Mouse (Mus musculus) liver, adult 2 months (tissue): Measurements from ENCODE around the gene Mip. TPM values are rescaled to one million over a fixed set of nuclear protein-coding genes. Genes with fewer than 3 reads are reported as not detected.
A peak's percentile ranks its signal among the peaks of the same experiment; 100 is the strongest.
"Not testable (repeated sequence)": the region's sequence is repeated elsewhere in the genome, so short reads cannot be mapped to it uniquely, and the experiment has no call there.

Experiments used
- DNase-seq: peaks from one replicate; pipeline ENCODE4 v3.0.0-alpha.2; 2011; ENCODE audit warnings: low read depth, low spot score; ENCODE audit errors: extremely low read depth
- H3K27ac ChIP-seq: fragments of 200-500 bp; replicated peaks from 2 replicates; pipeline ENCODE4 v1.5.1; 2012; ENCODE audit warnings: low read depth, mild to moderate bottlenecking, control low read depth, inconsistent platforms, low read length; ENCODE audit not compliant: insufficient read depth
- H3K27me3 ChIP-seq: fragments of 200-500 bp; 2 replicates; pipeline ENCODE4 v1.6.1; 2012; ENCODE audit warnings: mild to moderate bottlenecking, moderate library complexity, low read length, inconsistent platforms; ENCODE audit not compliant: control insufficient read depth, insufficient read depth
- H3K36me3 ChIP-seq: fragments of 200-500 bp; 2 replicates; pipeline ENCODE4 v1.6.1; 2012; ENCODE audit warnings: low read length, inconsistent platforms; ENCODE audit not compliant: control insufficient read depth, insufficient read depth
- H3K4me1 ChIP-seq: fragments of 200-500 bp; 2 replicates; pipeline ENCODE4 v1.6.1; 2011; ENCODE audit warnings: low read length; ENCODE audit not compliant: control insufficient read depth, insufficient read depth
- H3K4me3 ChIP-seq: fragments of 200-500 bp; 2 replicates; pipeline ENCODE4 v1.5.1; 2011; ENCODE audit warnings: low read depth, mild to moderate bottlenecking, control low read depth, low read length, moderate library complexity; ENCODE audit not compliant: insufficient read depth
- H3K79me2 ChIP-seq: fragments of 200-500 bp; 2 replicates; pipeline ENCODE4 v1.6.1; 2012; ENCODE audit warnings: inconsistent platforms, mild to moderate bottlenecking, low read length, moderate library complexity; ENCODE audit not compliant: control insufficient read depth, insufficient read depth
- H3K9ac ChIP-seq: fragments of 200-500 bp; 2 replicates; pipeline ENCODE4 v1.6.1; 2012; ENCODE audit warnings: low read depth, mild to moderate bottlenecking, control low read depth, inconsistent platforms, low read length
- CTCF ChIP-seq: fragments of 200-500 bp; IDR thresholded peaks from 2 replicates; pipeline ENCODE4 v1.5.1; 2011; ENCODE audit warnings: low read depth, low read length, control low read depth
- POLR2A ChIP-seq: fragments of 200-500 bp; IDR thresholded peaks from 2 replicates; pipeline ENCODE4 v1.6.1; 2011; ENCODE audit warnings: low read length, control low read depth; ENCODE audit not compliant: insufficient read depth; ENCODE audit errors: extremely low read depth
- WGBS: fragments of 180-500 bp; shearing (Covaris S2); methylation state at CpG from one replicate; pipeline ENCODE4 v1.1.7; 2018; 5-methylcytosine and 5-hydroxymethylcytosine counted together
- polyA plus RNA-seq: library from polyadenylated mRNA; depleted of rRNA; stranded (reverse); fragments of >200 nt; gene quantifications from 2 replicates; pipeline ENCODE4 v1.2.3, GENCODE M21; 2012
- total RNA-seq: library from RNA; depleted of rRNA; stranded (reverse); fragments of >200 nt; gene quantifications from 2 replicates; pipeline ENCODE4 v1.2.3, GENCODE M21; 2014

Mip gene
- total and polyA plus RNA-seq, 2 experiments = not detected

DNA sequence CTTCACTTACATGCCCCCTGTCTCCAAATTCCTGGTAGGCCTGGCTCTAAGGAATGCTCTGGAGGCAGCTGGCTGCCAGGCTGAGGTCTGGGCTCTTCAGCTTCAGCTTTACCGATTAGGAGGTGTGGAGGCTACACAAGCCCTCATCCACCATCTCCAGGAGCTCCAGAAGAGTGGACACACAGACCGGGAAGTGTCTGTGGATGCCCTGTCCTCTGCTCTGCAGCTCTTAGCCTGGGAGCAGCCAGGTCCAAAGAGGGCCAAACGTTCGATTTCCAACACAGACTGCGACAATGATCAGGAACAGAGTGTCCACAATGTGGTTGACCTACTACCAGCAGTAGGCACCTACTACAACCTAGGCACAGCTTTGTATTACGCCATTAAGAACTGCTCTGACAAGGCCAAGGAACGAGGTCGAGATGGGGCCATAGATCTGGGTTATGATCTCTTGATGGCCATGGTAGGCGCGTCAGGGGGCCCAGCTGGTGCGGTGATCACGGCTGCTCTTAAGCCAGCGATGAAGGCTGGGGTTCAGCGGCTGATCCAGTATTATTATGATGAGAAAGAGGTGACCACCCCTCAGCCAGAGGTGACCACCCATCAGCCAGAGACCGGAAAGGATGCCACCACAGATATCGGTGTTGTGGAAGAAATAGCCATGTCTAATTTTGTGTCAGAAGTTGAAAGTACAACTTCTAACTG lies 43.7 kb downstream of the Mip start:
- H3K27ac ChIP-seq = peak overlapping the region; percentile 91
- H3K9ac ChIP-seq = peak overlapping the region; percentile 82
- H3K4me3 ChIP-seq = peak overlapping the region; percentile 79
- 27% methylated on average over 16 of the region's 16 CpGs for WGBS
- peak; percentile 84 for DNase-seq
- H3K27me3 ChIP-seq = no peaks in the 10 kb centered on the region
- peaks cover 2% of the 10 kb centered on the region; the same call in 1 of the 2 replicates for H3K36me3 ChIP-seq
- peaks cover 13% of the 10 kb centered on the region for H3K4me1 ChIP-seq
- TF ChIP-seq CTCF (no peak), POLR2A (no peak)
- peaks cover 16% of the 10 kb centered on the region; the same call in 1 of the 2 replicates for H3K79me2 ChIP-seq

DNA sequence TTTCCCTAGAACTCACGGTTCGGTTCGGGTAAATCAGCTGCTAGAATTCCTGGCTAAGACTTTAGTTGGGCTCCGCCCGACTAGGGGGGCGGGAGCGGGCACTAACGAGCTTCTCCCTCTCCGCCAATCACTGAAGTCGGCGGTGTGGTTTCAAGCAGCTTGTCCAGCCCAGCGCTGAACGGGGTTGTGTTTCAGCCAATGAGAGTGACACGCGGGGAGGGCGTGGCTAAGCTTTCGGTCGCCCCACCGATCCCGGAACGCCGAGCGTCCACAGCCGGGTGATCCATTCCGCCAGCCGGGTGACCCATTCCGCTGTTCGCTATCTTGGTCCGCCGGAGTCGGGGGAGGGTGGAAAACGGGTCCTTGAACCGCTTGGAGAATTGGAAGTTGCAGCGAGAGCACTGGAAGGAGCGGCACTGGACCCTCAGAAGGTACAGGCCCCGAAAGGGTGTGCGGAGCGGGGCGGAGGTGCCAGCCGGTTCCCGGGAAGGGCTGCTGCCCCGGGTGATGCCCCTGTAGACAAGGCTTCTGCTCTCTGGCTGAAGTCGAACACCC lies 44.7 kb downstream of the Mip start, which contains the start of gene Stat2:
Gene Stat2 (plus strand): TSS at position 273 of the 555 bp plus-strand sequence.
- H3K4me3 ChIP-seq = peak within 1 kb of the TSS; percentile 80
- peaks cover 7% of the 10 kb centered on the region for H3K36me3 ChIP-seq
- H3K79me2 ChIP-seq = peaks cover 19% of the 10 kb centered on the region; the same call in 1 of the 2 replicates
- peaks cover 16% of the 10 kb centered on the region for H3K4me1 ChIP-seq
- peak within 1 kb of the TSS; percentile 91 for H3K27ac ChIP-seq
- no peaks in the 10 kb centered on the region for H3K27me3 ChIP-seq
- peak within 1 kb of the TSS; percentile 86 for H3K9ac ChIP-seq
- DNase-seq = peak; percentile 98
- WGBS = under 1% methylated on average over 43 of the region's 43 CpGs
- TF ChIP-seq POLR2A = peak; percentile 98
- no peak for TF ChIP-seq CTCF

GRCm38 (mm10) chr10:128270866-128271265 lies 45.2 kb downstream of the Mip start:
- DNase-seq = peak; percentile 41
- H3K36me3 ChIP-seq = peaks cover 7% of the 10 kb centered on the region
- peaks cover 16% of the 10 kb centered on the region for H3K4me1 ChIP-seq
- peaks cover 19% of the 10 kb centered on the region; the same call in 1 of the 2 replicates for H3K79me2 ChIP-seq
- H3K4me3 ChIP-seq = peak overlapping the region; percentile 80
- no peak for TF ChIP-seq CTCF
- TF ChIP-seq POLR2A = no peak
- no peaks in the 10 kb centered on the region for H3K27me3 ChIP-seq
- H3K9ac ChIP-seq = peak overlapping the region; percentile 86
- H3K27ac ChIP-seq = peak overlapping the region; percentile 83
- WGBS = 7% methylated on average over 7 of the region's 7 CpGs

- Histone ChIP-seq H3K4me1 (peaks cover 16% of the 10 kb centered on the region), H3K79me2 (peaks cover 22% of the 10 kb centered on the region; the same call in 1 of the 2 replicates), H3K36me3 (peaks cover 14% of the 10 kb centered on the region), H3K27ac (peak overlapping the region; percentile 29), H3K27me3 (no peaks in the 10 kb centered on the region), H3K9ac (peak overlapping the region; percentile 68), H3K4me3 (peak overlapping the region; percentile 54)
- WGBS = 35% methylated on average over 2 of the region's 2 CpGs
- peak; percentile 62 for DNase-seq
- TF ChIP-seq POLR2A (no peak), CTCF (no peak)
Observed at GRCm38 (mm10) chr10:128271883-128272282, 46.2 kb downstream of the Mip start.

DNA sequence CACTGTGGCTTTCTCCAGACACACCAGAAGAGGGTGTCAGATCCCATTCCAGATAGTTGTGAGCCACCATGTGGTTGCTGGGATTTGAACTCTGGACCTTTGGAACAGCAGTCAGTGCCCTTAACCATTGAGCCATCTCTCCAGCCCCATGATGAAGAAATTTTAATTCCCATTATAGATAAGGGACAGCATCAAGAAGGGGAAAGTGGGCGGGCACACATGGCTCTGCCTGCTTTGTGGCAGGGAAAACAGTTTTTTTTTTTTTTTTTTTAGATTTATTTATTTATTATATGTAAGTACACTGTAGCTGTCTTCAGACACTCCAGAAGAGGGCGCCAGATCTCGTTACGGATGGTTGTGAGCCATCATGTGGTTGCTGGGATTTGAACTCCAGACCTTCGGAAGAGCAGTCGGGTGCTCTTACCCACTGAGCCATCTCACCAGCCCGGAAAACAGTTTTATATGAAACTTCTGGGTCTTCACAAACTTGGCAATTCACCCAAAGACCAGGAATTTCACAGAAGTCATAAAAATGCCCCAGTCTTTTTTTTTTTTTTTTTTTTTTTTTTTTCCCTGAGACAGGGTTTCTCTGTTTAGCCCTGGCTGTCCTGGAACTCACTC lies 47.3 kb downstream of the Mip start:
- H3K27me3 ChIP-seq, H3K4me3 ChIP-seq, H3K9ac ChIP-seq, H3K27ac ChIP-seq: not testable (repeated sequence)
- DNase-seq = peak; percentile 47
- peaks cover 22% of the 10 kb centered on the region; the same call in 1 of the 2 replicates for H3K79me2 ChIP-seq
- H3K36me3 ChIP-seq = peaks cover 23% of the 10 kb centered on the region
- 72% methylated on average over 7 of the region's 7 CpGs for WGBS
- H3K4me1 ChIP-seq = peaks cover 12% of the 10 kb centered on the region

DNA sequence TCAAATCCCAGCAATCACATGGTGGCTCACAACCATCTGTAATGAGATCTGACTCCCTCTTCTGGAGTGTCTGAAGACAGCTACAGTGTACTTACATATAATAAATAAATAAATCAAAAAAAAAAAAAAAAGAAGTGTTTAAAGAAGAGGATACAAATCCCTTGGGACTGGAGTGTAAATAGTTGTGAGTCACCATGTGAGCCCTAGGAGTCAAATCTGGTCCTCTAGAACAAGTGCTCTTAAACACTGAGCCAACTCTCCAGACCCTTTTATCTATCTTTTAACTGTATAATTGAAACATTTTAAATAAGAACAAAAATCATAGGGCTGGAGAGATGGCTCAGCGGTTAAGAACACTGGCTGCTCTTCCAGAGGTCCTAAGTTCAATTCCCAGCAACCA lies 49.7 kb downstream of the Mip start:
- WGBS = 85% methylated on average over 1 of the region's 1 CpGs
- Histone ChIP-seq H3K4me1 (peaks cover 12% of the 10 kb centered on the region), H3K36me3 (peaks cover 41% of the 10 kb centered on the region), H3K79me2 (peaks cover 17% of the 10 kb centered on the region; the same call in 1 of the 2 replicates)
- DNase-seq, H3K9ac ChIP-seq, H3K4me3 ChIP-seq, H3K27ac ChIP-seq, H3K27me3 ChIP-seq: not testable (repeated sequence)
